Mouse (Mus musculus): Measurements from ENCODE around the gene Kif3a. TPM values are rescaled to one million over a fixed set of nuclear protein-coding genes. Genes with fewer than 3 reads are reported as not detected.

The Kif3a gene
- total RNA-seq (2023): 1 to 10 TPM; 1.6 to 4.2 TPM

GRCm38 (mm10) chr11:53567224-53568014, at the start of gene Kif3a:
Kif3a (plus strand) TSS chr11:53567379.

GRCm38 (mm10) chr11:53519207-53520121, 47.7 kb upstream of the Kif3a start, which contains the start of gene Sept8:
Sept8 (plus strand) TSS chr11:53519257.

GRCm38 (mm10) chr11:53618619-53619198, 51.5 kb downstream of the Kif3a start, which contains the start of gene Il4:
Il4 (minus strand) TSS chr11:53618669.

GRCm38 (mm10) chr11:53634556-53634955, 67.4 kb downstream of the Kif3a start, which contains the start of gene Il13:
Il13 (minus strand) TSS chr11:53634702.

Other genes starting within 250 kb of the Kif3a start
- gene Zcchc10, start 242.7 kb upstream of the Kif3a start, total RNA-seq (2023): 10 to 100 TPM in 1 of 2 experiments, 1 to 10 TPM in 1; 7.6 to 10.6 TPM
- 100 to 1,000 TPM in 1 of 2 experiments, 10 to 100 TPM in 1; 94.9 to 100 TPM for gene Aff4, start 216.5 kb upstream of the Kif3a start, total RNA-seq (2023)
- gene Leap2, start 144.2 kb upstream of the Kif3a start, total RNA-seq (2023): not detected
- 100 to 1,000 TPM; 201 to 206 TPM for gene Uqcrq, start 136.5 kb upstream of the Kif3a start, total RNA-seq (2023)
- gene Gdf9, start 136.4 kb upstream of the Kif3a start, total RNA-seq (2023): under 1 TPM; 0.58 to 0.71 TPM
- not detected for gene Gm10447, start 110.3 kb upstream of the Kif3a start, total RNA-seq (2023)
- gene Shroom1, start 110.2 kb upstream of the Kif3a start, total RNA-seq (2023): under 1 TPM; 0.18 to 0.60 TPM
- not detected for gene Gm9837, start 96.9 kb upstream of the Kif3a start, total RNA-seq (2023)
- gene Gm9945, start 87.2 kb upstream of the Kif3a start, total RNA-seq (2023): not detected
- gene Sowaha, start 87.1 kb upstream of the Kif3a start, total RNA-seq (2023): under 1 TPM; 0.33 to 0.42 TPM
- gene Sept8, start 48.1 kb upstream of the Kif3a start, total RNA-seq (2023): 1 to 10 TPM; 4.6 to 8.5 TPM
- gene Il4, start 51.3 kb downstream of the Kif3a start, total RNA-seq (2023): not detected
- gene Il13, start 67.3 kb downstream of the Kif3a start, total RNA-seq (2023): not detected
- gene Rad50, start 139.9 kb downstream of the Kif3a start, total RNA-seq (2023): 10 to 100 TPM; 13.2 to 13.8 TPM
- gene Il5, start 153.4 kb downstream of the Kif3a start, total RNA-seq (2023): not detected
- gene Irf1, start 202.6 kb downstream of the Kif3a start, total RNA-seq (2023): 100 to 1,000 TPM; 131 to 161 TPM
- not detected for gene Gm17334, start 205.8 kb downstream of the Kif3a start, total RNA-seq (2023)